Mouse (Mus musculus) ES-Bruce4 (cell line): ENCODE data around the gene Gm26602.

Experiments used
- CTCF ChIP-seq: IDR thresholded peaks from one replicate; pipeline ENCODE4 v1.8.1; 2011; ENCODE audit warnings: low read depth, low read length
- POLR2A ChIP-seq: IDR thresholded peaks from one replicate; pipeline ENCODE4 v1.8.1; 2011; ENCODE audit warnings: low read length; ENCODE audit not compliant: insufficient read depth

DNA sequence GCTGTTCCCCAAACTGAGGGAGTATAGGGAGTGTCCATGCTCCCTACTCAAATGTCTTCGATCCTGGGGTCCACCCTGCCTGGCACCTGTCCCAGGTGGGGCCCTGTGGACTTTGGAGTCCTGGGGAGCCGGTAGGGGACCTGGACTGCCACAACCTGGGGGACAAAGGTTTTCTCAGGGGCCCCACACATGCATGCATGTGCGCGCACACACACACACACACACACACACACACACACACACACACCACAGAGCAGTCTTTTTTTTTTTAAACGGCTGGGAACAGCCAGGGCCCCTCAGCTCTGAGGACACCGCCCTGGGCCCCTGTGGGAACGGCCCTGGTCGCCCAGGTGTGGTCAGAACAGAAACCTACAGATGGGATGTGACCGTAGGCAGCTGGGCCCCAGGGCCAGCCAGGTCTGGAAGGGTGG lies 32.8 kb downstream of the Gm26602 start:
- TF ChIP-seq POLR2A = no peak
- TF ChIP-seq CTCF = no peak
